Mouse (Mus musculus) neural tube, embryonic 13.5 days (tissue): Measurements from ENCODE around the gene Pdap1. TPM values are rescaled to one million over a fixed set of nuclear protein-coding genes. Genes with fewer than 3 reads are reported as not detected.
A peak's percentile ranks its signal among the peaks of the same experiment; 100 is the strongest.
"Not testable (repeated sequence)": the region's sequence is repeated elsewhere in the genome, so short reads cannot be mapped to it uniquely, and the experiment has no call there.

Source experiments
- ATAC-seq: fragments of 200-750 bp; cut with Nextera tagmentation; 2 replicates; pipeline ENCODE4 v1.8.0; 2017; ENCODE audit warnings: low read depth, mild to moderate bottlenecking, moderate TSS enrichment, moderate library complexity
- H3K27ac ChIP-seq: fragments of 300-500 bp; sonication (generic); replicated peaks from 2 replicates; pipeline ENCODE4 v1.5.1; 2015; ENCODE audit warnings: moderate library complexity, mild to moderate bottlenecking, inconsistent platforms
- H3K27me3 ChIP-seq: fragments of 300-500 bp; sonication (generic); 2 replicates; pipeline ENCODE4 v1.6.1; 2015; ENCODE audit warnings: mild to moderate bottlenecking, inconsistent platforms
- H3K36me3 ChIP-seq: fragments of 300-500 bp; sonication (generic); 2 replicates; pipeline ENCODE4 v1.6.1; 2015; ENCODE audit warnings: mild to moderate bottlenecking, inconsistent platforms
- H3K4me1 ChIP-seq: fragments of 300-500 bp; sonication (generic); replicated peaks from 2 replicates; pipeline ENCODE4 v1.6.1; 2015; ENCODE audit warnings: inconsistent platforms
- H3K4me2 ChIP-seq: fragments of 300-500 bp; sonication (generic); 2 replicates; pipeline ENCODE4 v1.6.1; 2015; ENCODE audit warnings: inconsistent platforms, mild to moderate bottlenecking, moderate library complexity
- H3K4me3 ChIP-seq: fragments of 300-500 bp; sonication (generic); 2 replicates; pipeline ENCODE4 v1.5.1; 2015; ENCODE audit warnings: mild to moderate bottlenecking, inconsistent platforms
- H3K9ac ChIP-seq: fragments of 300-500 bp; sonication (generic); 2 replicates; pipeline ENCODE4 v1.6.1; 2015; ENCODE audit warnings: moderate library complexity, mild to moderate bottlenecking, inconsistent platforms
- H3K9me3 ChIP-seq: fragments of 300-500 bp; sonication (generic); 2 replicates; pipeline ENCODE4 v1.6.1; 2016; ENCODE audit warnings: inconsistent platforms
- WGBS: fragments of 180-500 bp; shearing (Covaris S2); methylation state at CpG from one replicate; pipeline ENCODE4 v1.1.7; 2015; 5-methylcytosine and 5-hydroxymethylcytosine counted together
- polyA plus RNA-seq: library from polyadenylated mRNA; unstranded; fragments of >200 nt; fragmentation: Nextera tagmentation; extraction: Ambion mirVana; gene quantifications from 2 replicates; pipeline ENCODE4 v1.2.1, GENCODE M21; 2015

Pdap1 gene
- polyA plus RNA-seq, 1 experiment from 2014 or later, result 123 TPM

DNA sequence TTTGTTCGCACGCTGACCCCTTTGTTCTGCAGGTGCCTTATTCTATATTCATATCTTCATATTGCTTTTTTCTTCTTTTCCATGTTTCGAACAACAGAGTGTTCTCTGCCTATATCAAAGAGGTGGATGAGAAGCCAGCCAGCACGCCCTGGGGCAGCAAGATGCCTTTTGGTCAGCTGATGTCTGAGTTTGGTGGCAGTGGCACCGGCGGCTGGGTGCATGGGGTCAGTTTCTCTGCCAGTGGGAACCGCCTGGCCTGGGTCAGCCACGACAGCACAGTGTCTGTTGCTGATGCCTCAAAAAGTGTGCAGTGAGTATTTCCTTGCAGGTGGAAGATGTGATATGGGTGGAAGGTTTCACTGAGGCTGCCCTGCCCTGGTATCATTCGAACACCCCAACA, 39.1 kb downstream of the Pdap1 start:
- no peaks in the 10 kb centered on the region for H3K4me1 ChIP-seq
- H3K27me3 ChIP-seq, result no peaks in the 10 kb centered on the region
- ATAC-seq, result no peak
- no peak overlapping the region for H3K4me2 ChIP-seq
- no peak overlapping the region for H3K9ac ChIP-seq
- H3K27ac ChIP-seq, result no peak overlapping the region
- H3K9me3 ChIP-seq, result no peaks in the 10 kb centered on the region
- H3K36me3 ChIP-seq, result peaks cover 98% of the 10 kb centered on the region
- WGBS, result 94% methylated on average over 9 of the region's 9 CpGs
- H3K4me3 ChIP-seq, result no peak overlapping the region

DNA sequence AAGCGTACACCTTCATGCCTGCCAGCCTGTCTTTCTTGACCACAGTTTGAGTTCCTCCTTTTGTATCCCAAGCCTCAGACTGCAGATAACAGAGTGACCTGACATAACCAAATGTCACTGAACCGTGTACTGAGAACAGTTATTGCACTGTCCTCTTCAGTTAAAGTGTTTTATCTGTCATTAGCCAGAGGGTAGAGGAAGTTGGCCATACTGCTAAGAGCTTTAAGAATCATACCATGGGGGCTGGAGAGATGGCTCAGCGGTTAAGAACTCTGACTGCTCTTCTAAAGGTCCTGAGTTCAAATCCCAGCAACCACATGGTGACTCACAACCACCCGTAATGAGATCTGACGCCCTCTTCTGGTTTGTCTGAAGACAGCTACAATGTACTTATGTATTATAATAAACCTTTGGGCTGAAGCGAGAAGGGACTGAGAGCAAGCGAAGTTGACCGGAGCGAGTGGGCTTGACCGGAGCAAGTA, 41.7 kb downstream of the Pdap1 start:
- H3K36me3 ChIP-seq, result peaks cover 97% of the 10 kb centered on the region
- ATAC-seq, result no peak
- 95% methylated on average over 10 of the region's 10 CpGs for WGBS

DNA sequence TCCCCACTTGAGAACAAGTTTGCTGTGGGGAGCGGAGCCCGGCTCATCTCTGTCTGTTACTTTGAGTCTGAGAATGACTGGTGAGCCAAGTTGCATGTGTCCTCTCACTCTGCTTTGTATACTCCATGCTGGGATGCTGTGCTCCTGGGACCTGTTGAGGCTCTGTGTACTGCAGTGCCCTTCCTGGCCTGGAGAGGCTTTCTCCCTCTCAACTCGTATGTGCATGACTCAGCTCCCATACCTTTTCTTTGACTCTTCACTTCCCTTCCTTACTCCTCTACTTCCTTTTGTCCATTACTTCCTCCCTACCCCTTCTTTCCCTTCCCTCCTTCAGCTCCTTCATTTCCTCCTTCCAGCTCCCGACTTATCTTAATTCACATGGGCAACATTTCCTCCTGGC, 43.8 kb downstream of the Pdap1 start:
- H3K4me3 ChIP-seq, result no peak overlapping the region
- no peak for ATAC-seq
- H3K9ac ChIP-seq, result no peak overlapping the region
- H3K4me1 ChIP-seq, result no peaks in the 10 kb centered on the region
- H3K27ac ChIP-seq, result no peak overlapping the region
- no peaks in the 10 kb centered on the region for H3K9me3 ChIP-seq
- WGBS, result 83% methylated on average over 4 of the region's 4 CpGs
- H3K36me3 ChIP-seq, result peaks cover 94% of the 10 kb centered on the region
- no peak overlapping the region for H3K4me2 ChIP-seq
- H3K27me3 ChIP-seq, result no peaks in the 10 kb centered on the region

More for the DNA sequence above, 41.7 kb downstream of the Pdap1 start:
- Histone ChIP-seq H3K4me1 (no peaks in the 10 kb centered on the region), H3K27me3 (no peaks in the 10 kb centered on the region), H3K4me2 (no peak overlapping the region), H3K9me3 (no peaks in the 10 kb centered on the region), H3K9ac (no peak overlapping the region), H3K4me3 (no peak overlapping the region), H3K27ac (no peak overlapping the region)

DNA sequence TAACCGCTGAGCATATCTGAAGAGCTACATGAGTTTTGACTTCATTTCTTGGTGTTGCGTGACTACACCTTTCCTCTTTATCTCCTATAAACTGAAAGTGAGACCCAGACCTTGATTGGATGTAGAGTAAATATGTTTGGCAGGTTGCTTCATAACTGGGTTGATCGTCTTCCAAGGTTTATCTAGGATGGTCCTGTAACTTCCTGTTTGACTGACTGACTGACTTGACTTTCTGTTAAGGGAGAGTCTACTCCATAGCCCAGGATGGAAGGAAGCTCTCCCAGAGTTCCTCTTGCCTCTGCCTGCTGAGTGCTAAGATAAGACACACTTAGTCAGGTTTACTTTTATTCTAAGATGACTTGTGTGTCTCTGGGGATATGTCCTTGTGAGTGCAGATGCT, 50.2 kb downstream of the Pdap1 start:
- Histone ChIP-seq H3K9ac (no peak overlapping the region), H3K27me3 (no peaks in the 10 kb centered on the region), H3K36me3 (peaks cover 50% of the 10 kb centered on the region), H3K4me2 (no peak overlapping the region), H3K9me3 (no peaks in the 10 kb centered on the region), H3K4me3 (no peak overlapping the region), H3K4me1 (peaks cover 11% of the 10 kb centered on the region), H3K27ac (no peak overlapping the region)
- ATAC-seq, result no peak
- 95% methylated on average over 3 of the region's 3 CpGs for WGBS

DNA sequence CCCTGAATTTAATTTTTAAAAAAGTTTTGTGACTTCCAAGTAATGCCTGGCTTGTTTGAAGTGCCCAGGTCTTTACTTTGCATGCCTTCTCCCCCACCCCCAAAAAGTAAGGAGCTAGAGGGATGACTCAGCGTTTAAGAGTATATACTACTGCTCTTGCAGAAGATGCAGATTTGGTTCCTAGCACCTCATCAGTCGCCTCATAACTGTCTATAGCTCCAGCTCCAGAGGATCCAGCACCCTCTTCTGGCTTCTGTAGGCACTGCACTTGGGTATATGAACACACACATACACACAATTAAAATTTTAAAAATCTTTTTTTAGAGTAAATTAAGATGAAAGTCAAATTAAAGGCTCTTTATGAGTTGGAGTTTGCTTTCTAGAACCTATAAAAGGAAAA, 51.9 kb downstream of the Pdap1 start:
- H3K36me3 ChIP-seq, result peaks cover 34% of the 10 kb centered on the region
- H3K27ac ChIP-seq, result no peak overlapping the region
- no peak for ATAC-seq
- peaks cover 19% of the 10 kb centered on the region for H3K4me1 ChIP-seq
- no peak overlapping the region for H3K4me2 ChIP-seq
- H3K9me3 ChIP-seq, result no peaks in the 10 kb centered on the region
- 92% methylated on average over 2 of the region's 2 CpGs for WGBS
- H3K27me3 ChIP-seq, result no peaks in the 10 kb centered on the region
- H3K9ac ChIP-seq, result no peak overlapping the region
- H3K4me3 ChIP-seq, result no peak overlapping the region

DNA sequence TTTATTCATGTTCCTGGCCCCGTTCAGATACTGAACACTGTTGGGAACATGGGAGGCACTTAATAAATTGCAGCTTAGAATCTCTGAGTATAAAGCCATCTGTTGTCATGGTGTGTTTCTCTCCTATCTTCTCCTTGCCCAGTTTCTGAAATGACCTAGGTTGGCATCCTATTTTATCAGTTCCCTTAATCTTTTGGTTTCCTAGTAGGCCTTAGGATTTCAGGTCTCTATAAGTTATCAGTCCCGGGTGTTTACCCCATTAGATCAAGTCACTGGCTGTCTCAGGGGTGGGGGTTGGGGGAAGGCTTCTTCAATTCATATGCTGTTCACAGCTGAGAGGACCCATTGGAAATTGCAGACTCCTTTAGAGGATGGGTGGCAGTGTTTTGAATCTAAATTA, 55.2 kb downstream of the Pdap1 start:
- peaks cover 19% of the 10 kb centered on the region for H3K4me1 ChIP-seq
- 77% methylated on average over 2 of the region's 2 CpGs for WGBS
- H3K9ac ChIP-seq, result peak overlapping the region; percentile 94
- peaks cover 13% of the 10 kb centered on the region for H3K36me3 ChIP-seq
- H3K9me3 ChIP-seq, result no peaks in the 10 kb centered on the region
- ATAC-seq, result no peak
- H3K4me3 ChIP-seq, result peak overlapping the region; percentile 78
- H3K27ac ChIP-seq, result no peak overlapping the region
- H3K27me3 ChIP-seq, result no peaks in the 10 kb centered on the region
- peak overlapping the region; percentile 83 for H3K4me2 ChIP-seq

DNA sequence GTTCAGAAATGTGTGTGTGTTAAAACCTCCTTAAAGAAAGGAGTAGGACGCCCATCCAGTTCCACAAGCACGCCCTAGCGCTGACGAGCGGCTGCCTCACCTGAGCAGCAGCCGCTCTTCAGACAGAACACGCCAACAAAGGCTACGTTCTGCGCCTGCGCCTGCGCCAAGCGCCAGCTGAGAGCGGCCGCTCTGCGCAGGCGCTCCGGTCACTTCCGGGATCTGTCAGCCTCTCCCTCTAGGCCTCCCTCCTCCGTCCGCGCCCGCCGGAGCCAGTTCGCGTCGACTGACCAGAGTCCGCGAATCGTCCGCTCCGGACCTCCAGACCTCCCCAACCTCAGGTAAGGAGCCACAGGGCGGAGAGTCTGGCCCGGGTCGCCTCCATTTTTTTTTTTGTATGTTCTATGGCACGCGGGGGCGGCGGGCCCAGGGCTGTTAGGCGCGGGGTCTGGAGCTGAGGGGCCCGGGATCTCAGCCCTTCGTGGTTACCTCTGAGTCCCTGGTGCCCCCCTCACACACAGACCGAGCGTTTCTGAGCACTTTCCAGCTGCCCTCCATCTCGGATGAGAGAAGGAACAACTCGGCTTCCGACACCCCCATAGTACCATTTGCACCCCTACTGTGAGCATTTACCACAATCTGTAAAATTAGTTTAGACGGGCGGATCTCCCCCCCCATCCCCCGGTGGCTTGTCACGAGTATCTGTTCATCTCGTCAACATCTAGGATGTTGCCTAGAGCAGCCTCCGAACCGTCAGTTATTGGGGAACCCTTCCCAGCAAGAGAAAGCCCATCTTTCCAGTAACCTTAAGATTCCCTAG, 56.2 kb downstream of the Pdap1 start, which contains the start of the genes Arpc1a and Kpna7:
Gene Arpc1a (plus strand): TSS at position 199 of the 820 bp plus-strand sequence.
Gene Kpna7 (minus strand): TSS at position 399 of the 820 bp plus-strand sequence.
- H3K4me2 ChIP-seq, result peak within 1 kb of the TSS; percentile 83
- no peaks in the 10 kb centered on the region for H3K27me3 ChIP-seq
- H3K36me3 ChIP-seq, result peaks cover 13% of the 10 kb centered on the region
- peak within 1 kb of the TSS; percentile 94 for H3K9ac ChIP-seq
- 1% methylated on average over 54 of the region's 54 CpGs for WGBS
- H3K9me3 ChIP-seq, result no peaks in the 10 kb centered on the region
- H3K4me3 ChIP-seq, result peak within 1 kb of the TSS; percentile 78
- H3K27ac ChIP-seq, result peak within 1 kb of the TSS; percentile 91
- peaks cover 19% of the 10 kb centered on the region for H3K4me1 ChIP-seq
- ATAC-seq, result peak; percentile 97

DNA sequence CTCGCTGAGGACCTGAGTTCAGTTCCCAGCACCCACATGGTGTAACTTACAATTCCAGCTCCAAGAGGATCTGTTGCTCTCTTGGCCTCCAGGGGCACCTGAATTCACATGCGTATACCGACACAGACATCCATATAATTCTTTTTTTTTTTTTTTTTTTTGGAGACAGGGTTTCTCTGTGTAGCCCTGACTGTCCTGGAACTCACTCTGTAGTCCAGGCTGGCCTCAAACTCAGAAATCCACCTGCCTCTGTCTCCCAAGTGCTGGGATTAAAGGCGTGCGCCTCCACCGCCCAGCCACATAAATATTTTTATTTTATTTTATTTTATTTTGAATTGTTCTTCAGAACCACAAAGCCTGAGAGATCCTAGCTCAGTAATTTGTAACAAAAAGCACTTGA, 56.8 kb downstream of the Pdap1 start:
- Histone ChIP-seq H3K4me1 (peaks cover 19% of the 10 kb centered on the region), H3K4me3 (peak overlapping the region; percentile 78), H3K4me2 (peak overlapping the region; percentile 83), H3K27ac (peak overlapping the region; percentile 91), H3K9ac (peak overlapping the region; percentile 94)
- H3K36me3 ChIP-seq, H3K27me3 ChIP-seq, H3K9me3 ChIP-seq: not testable (repeated sequence)
- 60% methylated on average over 6 of the region's 6 CpGs for WGBS
- peak; percentile 44 for ATAC-seq

DNA sequence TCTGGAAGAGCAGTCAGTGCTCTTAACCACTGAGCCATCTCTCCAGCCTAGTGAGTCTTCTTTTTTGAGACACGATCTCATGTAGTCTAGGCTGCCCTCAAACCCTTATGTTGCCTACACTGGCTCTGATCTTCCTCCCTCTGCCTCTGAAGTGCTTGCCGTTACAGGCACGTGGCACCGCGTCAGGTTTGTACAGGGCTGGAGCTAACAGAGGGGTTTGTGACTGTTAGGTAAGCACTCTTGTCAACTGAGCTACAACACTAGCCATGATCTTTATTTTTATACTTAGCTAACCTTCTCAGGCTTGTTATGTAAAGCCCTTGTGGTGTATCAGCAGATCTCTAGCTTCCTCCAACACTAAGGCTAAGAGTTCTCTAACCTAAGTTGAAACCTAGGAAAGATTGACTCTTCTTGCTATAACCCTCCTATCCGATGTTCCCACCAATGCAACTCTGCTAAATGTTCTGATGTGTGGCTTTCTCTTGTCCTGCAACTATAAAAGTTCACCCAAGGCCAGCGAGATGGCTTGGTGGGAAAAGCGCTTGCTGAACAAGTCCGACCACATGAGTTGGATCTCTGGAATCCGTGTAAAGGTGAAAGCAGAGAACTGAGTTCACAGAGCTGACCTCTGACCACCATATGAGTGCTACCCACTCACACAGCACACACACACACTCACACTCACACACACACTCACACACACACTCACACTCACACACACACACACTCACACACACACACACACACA, 58.0 kb downstream of the Pdap1 start:
- no peak overlapping the region for H3K4me3 ChIP-seq
- no peak overlapping the region for H3K4me2 ChIP-seq
- ATAC-seq, result no peak
- H3K9ac ChIP-seq, result no peak overlapping the region
- H3K4me1 ChIP-seq, result peaks cover 19% of the 10 kb centered on the region
- no peak overlapping the region for H3K27ac ChIP-seq
- no peaks in the 10 kb centered on the region for H3K9me3 ChIP-seq
- H3K36me3 ChIP-seq, result peaks cover 4% of the 10 kb centered on the region; the same call in 1 of the 2 replicates
- WGBS, result 90% methylated on average over 10 of the region's 10 CpGs
- no peaks in the 10 kb centered on the region for H3K27me3 ChIP-seq

Other genes starting within 250 kb of the Pdap1 start
- gene Smurf1, start 174.4 kb downstream of the Pdap1 start, polyA plus RNA-seq, result 25.3 and 25.8 TPM in 2 replicates
- not detected in 2 replicates for gene Gm4871, start 107.5 kb downstream of the Pdap1 start, polyA plus RNA-seq
- gene 1700018F24Rik, start 97.2 kb downstream of the Pdap1 start, polyA plus RNA-seq, result not detected in 2 replicates
- gene Arpc1a, start 56.4 kb downstream of the Pdap1 start, polyA plus RNA-seq, result 228 and 239 TPM in 2 replicates
- not detected in 2 replicates for gene Kpna7, start 56.2 kb downstream of the Pdap1 start, polyA plus RNA-seq
- gene Arpc1b, start 26.0 kb downstream of the Pdap1 start, polyA plus RNA-seq, result 95.1 and 106 TPM in 2 replicates
- gene Bud31, start 124 bp upstream of the Pdap1 start, polyA plus RNA-seq, result 206 and 223 TPM in 2 replicates
- gene Ptcd1, start 26.9 kb upstream of the Pdap1 start, polyA plus RNA-seq, result 18.8 and 20.9 TPM in 2 replicates
- gene Cpsf4, start 27.0 kb upstream of the Pdap1 start, polyA plus RNA-seq, result 47.7 and 48.9 TPM in 2 replicates
- gene Atp5j2, start 51.8 kb upstream of the Pdap1 start, polyA plus RNA-seq, result 763 and 785 TPM in 2 replicates
- 13.6 and 14.6 TPM in 2 replicates for gene Zkscan14, start 61.6 kb upstream of the Pdap1 start, polyA plus RNA-seq
- 15.3 and 17.2 TPM in 2 replicates for gene Zkscan5, start 64.3 kb upstream of the Pdap1 start, polyA plus RNA-seq
- 35.3 and 41.2 TPM in 2 replicates for gene Zfp655, start 91.5 kb upstream of the Pdap1 start, polyA plus RNA-seq
- gene Zscan25, start 140.3 kb upstream of the Pdap1 start, polyA plus RNA-seq, result 0.49 and 0.91 TPM in 2 replicates
- gene Cyp3a57, start 205.0 kb upstream of the Pdap1 start, polyA plus RNA-seq, result not detected in 2 replicates